Mouse (Mus musculus) T-helper 1 cell (primary cell): ENCODE data around the gene Lsamp.

ENCODE experiments used
- in situ Hi-C: fragments of 300-600 bp; cut with MboI, MseI; formaldehyde crosslinking; loops from one replicate; pipeline ENCODE4 v1.15.1; 2025; ENCODE audit warnings: high pct_unique_total_duplicates

Lsamp gene

GRCm38 (mm10) chr16:39984205-39984634 is at the start of gene Lsamp:
Gene Lsamp, plus strand, starts transcription at chr16:39984361.
- in situ Hi-C loops = no loop called here

- in situ Hi-C loops = no loop called here
Observed at GRCm38 (mm10) chr16:39957686-39958085, 26.5 kb upstream of the Lsamp start.

- in situ Hi-C loops = no loop called here
Observed at GRCm38 (mm10) chr16:39972712-39973111, 11.4 kb upstream of the Lsamp start.

GRCm38 (mm10) chr16:39984635-39985291 is 602 bp downstream of the Lsamp start:
- in situ Hi-C loops = no loop called here

GRCm38 (mm10) chr16:39988466-39988865 is 4.3 kb downstream of the Lsamp start:
- in situ Hi-C loops = no loop called here

GRCm38 (mm10) chr16:39994821-39995220 is 10.7 kb downstream of the Lsamp start:
- in situ Hi-C loops = no loop called here

- in situ Hi-C loops = no loop called here
Observed at GRCm38 (mm10) chr16:40008800-40009199, 24.6 kb downstream of the Lsamp start.

GRCm38 (mm10) chr16:40011106-40011505 is 26.9 kb downstream of the Lsamp start:
- in situ Hi-C loops = no loop called here

GRCm38 (mm10) chr16:40022611-40023010 is 38.5 kb downstream of the Lsamp start:
- in situ Hi-C loops = no loop called here

GRCm38 (mm10) chr16:40036719-40037118 is 52.6 kb downstream of the Lsamp start:
- in situ Hi-C loops = no loop called here

GRCm38 (mm10) chr16:40059546-40059945 is 75.4 kb downstream of the Lsamp start:
- in situ Hi-C loops = no loop called here

- in situ Hi-C loops = no loop called here
Observed at GRCm38 (mm10) chr16:40059968-40060367, 75.8 kb downstream of the Lsamp start.

GRCm38 (mm10) chr16:40060491-40060890 is 76.3 kb downstream of the Lsamp start:
- in situ Hi-C loops = no loop called here

GRCm38 (mm10) chr16:40075556-40075955 is 91.4 kb downstream of the Lsamp start:
- in situ Hi-C loops = no loop called here

- in situ Hi-C loops = no loop called here
Observed at GRCm38 (mm10) chr16:40080224-40080623, 96.1 kb downstream of the Lsamp start.

GRCm38 (mm10) chr16:40104329-40104728 is 120.2 kb downstream of the Lsamp start:
- in situ Hi-C loops = no loop called here

- in situ Hi-C loops = no loop called here
Observed at GRCm38 (mm10) chr16:40182918-40183317, 198.8 kb downstream of the Lsamp start.

GRCm38 (mm10) chr16:40187987-40188590 is 203.9 kb downstream of the Lsamp start:
- in situ Hi-C loops = no loop called here

- in situ Hi-C loops = no loop called here
Observed at GRCm38 (mm10) chr16:40194401-40194800, 210.2 kb downstream of the Lsamp start.

- in situ Hi-C loops = no loop called here
Observed at GRCm38 (mm10) chr16:40194839-40195238, 210.7 kb downstream of the Lsamp start.

GRCm38 (mm10) chr16:40228627-40229026 is 244.5 kb downstream of the Lsamp start:
- in situ Hi-C loops = no loop called here

GRCm38 (mm10) chr16:40233066-40233465 is 248.9 kb downstream of the Lsamp start:
- in situ Hi-C loops = no loop called here

- in situ Hi-C loops = no loop called here
Observed at GRCm38 (mm10) chr16:40234151-40234895, 250.2 kb downstream of the Lsamp start.
